Mouse (Mus musculus) stomach, postnatal 0 days (tissue): ENCODE results near the gene Aldh16a1. TPM values are rescaled to one million over a fixed set of nuclear protein-coding genes. Genes with fewer than 3 reads are reported as not detected.
A peak's percentile ranks its signal among the peaks of the same experiment; 100 is the strongest.

Experiments used
- ATAC-seq: fragments of 200-750 bp; cut with Nextera tagmentation; 2 replicates; pipeline ENCODE4 v1.8.0; 2017; ENCODE audit not compliant: low FRiP score, low TSS enrichment
- DNase-seq: peaks from one replicate; pipeline ENCODE4 v3.0.0-alpha.2; 2016; ENCODE audit warnings: low spot score
- H3K27ac ChIP-seq: fragments of 300-500 bp; sonication (generic); replicated peaks from 2 replicates; pipeline ENCODE4 v1.5.1; 2014; ENCODE audit warnings: mild to moderate bottlenecking, control low read depth
- H3K27me3 ChIP-seq: fragments of 300-500 bp; sonication (generic); 2 replicates; pipeline ENCODE4 v1.6.1; 2014; ENCODE audit warnings: low read length; ENCODE audit not compliant: control insufficient read depth, insufficient read depth
- H3K36me3 ChIP-seq: fragments of 300-500 bp; sonication (generic); 2 replicates; pipeline ENCODE4 v1.6.1; 2014; ENCODE audit warnings: low read length, mixed read lengths; ENCODE audit not compliant: control insufficient read depth, insufficient read depth
- H3K4me1 ChIP-seq: fragments of 300-500 bp; sonication (generic); replicated peaks from 2 replicates; pipeline ENCODE4 v1.6.1; 2014; ENCODE audit warnings: antibody characterized with exemption; ENCODE audit not compliant: control insufficient read depth, insufficient read depth
- H3K4me2 ChIP-seq: fragments of 300-500 bp; sonication (generic); replicated peaks from 2 replicates; pipeline ENCODE4 v1.6.1; 2014; ENCODE audit warnings: low read depth, mild to moderate bottlenecking, control low read depth, moderate library complexity
- H3K4me3 ChIP-seq: fragments of 300-500 bp; sonication (generic); 2 replicates; pipeline ENCODE4 v1.5.1; 2014; ENCODE audit warnings: low read depth, low read length, control low read depth
- H3K9ac ChIP-seq: fragments of 300-500 bp; sonication (generic); 2 replicates; pipeline ENCODE4 v1.6.1; 2014; ENCODE audit warnings: mild to moderate bottlenecking, low read length, control low read depth, mixed read lengths
- H3K9me3 ChIP-seq: fragments of 300-500 bp; sonication (generic); 2 replicates; pipeline ENCODE4 v1.6.1; 2016; ENCODE audit warnings: low read length; ENCODE audit not compliant: control insufficient read depth
- CTCF ChIP-seq: IDR thresholded peaks from 2 replicates; pipeline ENCODE4 v1.5.1; 2016; ENCODE audit warnings: antibody characterized with exemption, low read depth, mild to moderate bottlenecking, moderate library complexity
- EP300 ChIP-seq: optimal IDR thresholded peaks from 2 replicates; pipeline ENCODE3; 2016; ENCODE audit warnings: antibody characterized with exemption
- WGBS: fragments of 180-500 bp; shearing (Covaris S2); extraction: QIAGEN DNeasy Blood & Tissue Kit; methylation state at CpG from one replicate; pipeline ENCODE4 v1.1.7; 2014; 5-methylcytosine and 5-hydroxymethylcytosine counted together
- polyA plus RNA-seq: library from polyadenylated mRNA; unstranded; fragments of >200 nt; fragmentation: Nextera tagmentation; extraction: Ambion mirVana; gene quantifications from 2 replicates; pipeline ENCODE4 v1.2.1, GENCODE M21; 2015

Gene Aldh16a1
- polyA plus RNA-seq, 1 experiment from 2014 or later: 24.6 TPM

GRCm38 (mm10) chr7:45123186-45123570 lies 31.2 kb downstream of the Aldh16a1 start:
- 14% methylated on average over 12 of the region's 12 CpGs for WGBS
- peak; percentile 68 for DNase-seq
- H3K4me1 ChIP-seq: 0 out of 2 replicates have a peak, but pooled peaks cover 5% of the 10 kb centered on the region
- TF ChIP-seq EP300: no peak
- peak overlapping the region; percentile 94 for H3K9ac ChIP-seq
- no peaks in the 10 kb centered on the region for H3K27me3 ChIP-seq
- H3K27ac ChIP-seq: peak overlapping the region; percentile 93; the same call in 1 of the 2 replicates
- H3K4me2 ChIP-seq: peak overlapping the region; percentile 81
- no peak for ATAC-seq
- H3K4me3 ChIP-seq: peak overlapping the region; percentile 94
- peaks cover 29% of the 10 kb centered on the region for H3K36me3 ChIP-seq
- no peaks in the 10 kb centered on the region for H3K9me3 ChIP-seq

- Histone ChIP-seq H3K4me1 (0 out of 2 replicates have a peak, but pooled peaks cover 5% of the 10 kb centered on the region), H3K36me3 (peaks cover 29% of the 10 kb centered on the region), H3K27me3 (no peaks in the 10 kb centered on the region), H3K4me2 (peak overlapping the region; percentile 81), H3K4me3 (peak overlapping the region; percentile 94), H3K9me3 (no peaks in the 10 kb centered on the region), H3K9ac (peak overlapping the region; percentile 94; the same call in 1 of the 2 replicates), H3K27ac (no peak overlapping the region)
- DNase-seq: no peak
- TF ChIP-seq EP300 (no peak), CTCF (no peak)
- ATAC-seq: no peak
- 74% methylated on average over 15 of the region's 15 CpGs for WGBS
Observed at GRCm38 (mm10) chr7:45122561-45123185, 31.7 kb downstream of the Aldh16a1 start.

GRCm38 (mm10) chr7:45121966-45122365 lies 32.4 kb downstream of the Aldh16a1 start:
- Histone ChIP-seq H3K36me3 (peaks cover 27% of the 10 kb centered on the region), H3K9ac (no peak overlapping the region; the same call in 1 of the 2 replicates), H3K4me1 (0 out of 2 replicates have a peak, but pooled peaks cover 3% of the 10 kb centered on the region), H3K4me3 (no peak overlapping the region), H3K27me3 (no peaks in the 10 kb centered on the region), H3K4me2 (no peak overlapping the region), H3K27ac (peak overlapping the region; percentile 56; the same call in 1 of the 2 replicates), H3K9me3 (no peaks in the 10 kb centered on the region)
- ATAC-seq (no peak), DNase-seq (no peak)
- TF ChIP-seq EP300: no peak
- no peak for TF ChIP-seq CTCF

- Histone ChIP-seq H3K4me1 (0 out of 2 replicates have a peak, but pooled peaks cover 3% of the 10 kb centered on the region), H3K4me3 (no peak overlapping the region), H3K27me3 (no peaks in the 10 kb centered on the region), H3K36me3 (peaks cover 22% of the 10 kb centered on the region), H3K27ac (peak overlapping the region; percentile 56), H3K9ac (no peak overlapping the region; the same call in 1 of the 2 replicates), H3K4me2 (no peak overlapping the region), H3K9me3 (no peaks in the 10 kb centered on the region)
- TF ChIP-seq CTCF (no peak), EP300 (no peak)
- WGBS: 45% methylated on average over 8 of the region's 8 CpGs
- no peak for DNase-seq
- no peak for ATAC-seq
Observed at GRCm38 (mm10) chr7:45121404-45121803, 33.0 kb downstream of the Aldh16a1 start.

- H3K27ac ChIP-seq: no peak overlapping the region
- ATAC-seq: no peak
Observed at GRCm38 (mm10) chr7:45119780-45120709, 34.3 kb downstream of the Aldh16a1 start.

More at GRCm38 (mm10) chr7:45119780-45120709, 34.3 kb downstream of the Aldh16a1 start:
- Histone ChIP-seq H3K4me2 (no peak overlapping the region), H3K4me3 (no peak overlapping the region), H3K9me3 (no peaks in the 10 kb centered on the region), H3K27me3 (no peaks in the 10 kb centered on the region), H3K4me1 (0 out of 2 replicates have a peak, but pooled peaks cover 3% of the 10 kb centered on the region), H3K9ac (no peak overlapping the region), H3K36me3 (peaks cover 18% of the 10 kb centered on the region; the same call in 1 of the 2 replicates)
- no peak for TF ChIP-seq EP300
- TF ChIP-seq CTCF: no peak
- WGBS: 73% methylated on average over 5 of the region's 5 CpGs
- DNase-seq: no peak
